Mouse (Mus musculus): ENCODE measurements around the gene Wdr27. TPM values are rescaled to one million over a fixed set of nuclear protein-coding genes. Genes with fewer than 3 reads are reported as not detected.

Gene Wdr27
- 5.1 and 7.3 TPM in 2 replicates for polyA plus RNA-seq (2012; rRNA removed)

GRCm38 (mm10) chr17:14943009-14943728 is at the start of gene Wdr27, which contains the start of gene 1600012H06Rik:
Gene Wdr27 (minus strand): TSS chr17:14943158.
Gene 1600012H06Rik (plus strand): TSS chr17:14943184.

DNA sequence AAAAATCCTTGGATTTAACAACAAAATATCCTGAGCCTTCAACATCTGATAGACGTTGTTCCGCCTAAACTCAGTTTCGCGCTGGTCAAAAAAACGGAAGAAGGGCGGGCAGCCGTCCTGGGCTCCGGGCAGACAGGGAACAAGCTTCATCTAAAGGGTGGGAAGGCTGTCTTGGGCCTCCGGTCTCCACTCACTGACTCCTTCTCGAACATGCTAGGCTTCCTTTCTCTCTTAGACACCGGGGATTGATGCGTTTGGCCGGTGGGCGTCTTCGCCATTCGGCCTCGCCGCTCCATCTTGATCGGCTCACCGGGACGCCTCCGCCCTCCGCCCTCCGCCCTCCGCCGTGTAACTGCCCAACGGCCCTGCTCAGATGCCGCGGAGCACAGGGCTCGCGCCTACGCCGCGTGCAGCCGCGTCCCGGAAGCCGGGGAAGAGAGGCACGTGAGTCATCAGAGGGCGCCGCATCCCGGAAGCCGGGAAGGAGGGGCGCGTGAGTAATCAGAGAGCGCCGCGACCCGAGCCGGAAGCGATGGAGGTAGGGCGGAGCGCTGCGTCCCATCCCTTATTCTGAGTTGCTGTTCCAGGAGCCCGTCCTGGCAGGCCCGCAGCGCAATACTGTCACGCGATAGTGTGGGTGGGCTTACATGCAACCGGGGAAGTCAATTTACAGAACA is 35.5 kb upstream of the Wdr27 start, which contains the start of the genes 9030025P20Rik and Gm3417:
Gene 9030025P20Rik, plus strand, starts transcription at position 107 of the 677 bp plus-strand sequence.
Gene Gm3417, minus strand, starts transcription at position 429 of the 677 bp plus-strand sequence.

DNA sequence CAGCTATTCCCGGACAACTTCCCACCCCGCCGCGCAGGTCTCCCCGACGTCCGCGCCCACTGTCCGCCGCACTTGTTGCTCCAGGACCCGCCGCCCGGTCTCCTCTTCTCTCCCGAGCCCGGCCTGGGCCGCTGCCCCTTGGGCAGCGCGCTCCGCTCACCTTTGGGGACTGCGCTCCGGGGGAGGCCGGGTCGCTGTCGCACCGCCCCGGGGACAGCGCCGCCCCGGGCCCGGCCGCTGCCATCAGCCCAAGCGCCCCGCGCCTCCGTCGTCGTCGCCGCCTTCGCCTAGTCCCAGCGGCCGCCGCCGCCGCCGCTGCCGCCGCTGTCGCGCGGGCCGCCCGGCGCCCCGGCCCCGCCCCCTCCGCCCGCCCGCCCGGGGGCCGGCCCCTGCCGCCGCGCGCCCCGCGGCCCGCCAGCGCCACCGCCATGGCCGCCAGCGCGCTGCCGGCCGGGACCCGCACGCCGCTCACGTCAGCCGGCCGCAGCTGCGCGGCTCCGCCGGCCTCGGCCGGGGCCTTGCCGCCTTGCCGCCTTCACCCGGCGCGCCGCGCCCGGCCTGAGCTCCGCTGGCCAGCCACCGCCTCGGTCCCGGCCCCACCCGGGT is 18.1 kb upstream of the Wdr27 start, which contains the start of gene Phf10:
Gene Phf10, minus strand, starts transcription at position 323 of the 606 bp plus-strand sequence.

Other genes starting within 250 kb of the Wdr27 start
- gene Thbs2, start 248.9 kb downstream of the Wdr27 start, polyA plus RNA-seq (2012; rRNA removed), result 2.9 and 10.2 TPM in 2 replicates
- gene 1600012H06Rik, start within 50 bp of the Wdr27 start, polyA plus RNA-seq (2012; rRNA removed), result 21.7 and 23.6 TPM in 2 replicates
- 70.7 and 73.0 TPM in 2 replicates for gene Phf10, start 18.1 kb upstream of the Wdr27 start, polyA plus RNA-seq (2012; rRNA removed)
- 15.1 and 15.4 TPM in 2 replicates for gene 9030025P20Rik, start 35.3 kb upstream of the Wdr27 start, polyA plus RNA-seq (2012; rRNA removed)
- gene Gm3417, start 35.6 kb upstream of the Wdr27 start, polyA plus RNA-seq (2012; rRNA removed), result 0.17 and 0.28 TPM in 2 replicates
- gene Gm3435, start 67.0 kb upstream of the Wdr27 start, polyA plus RNA-seq (2012; rRNA removed), result 5.1 and 6.2 TPM in 2 replicates
- 80.5 TPM in 2 replicates for gene Ermard, start 98.0 kb upstream of the Wdr27 start, polyA plus RNA-seq (2012; rRNA removed)
- 0.30 and 0.33 TPM in 2 replicates for gene Tcte3, start 98.3 kb upstream of the Wdr27 start, polyA plus RNA-seq (2012; rRNA removed)
- 4.1 and 4.5 TPM in 2 replicates for gene Gm3448, start 98.4 kb upstream of the Wdr27 start, polyA plus RNA-seq (2012; rRNA removed)

All from central nervous system, embryonic 18 days (tissue).